Mouse (Mus musculus) liver, embryonic 12.5 days (tissue): ENCODE data around the gene Cd55. TPM values are rescaled to one million over a fixed set of nuclear protein-coding genes. Genes with fewer than 3 reads are reported as not detected.

Experiments used
- ATAC-seq: fragments of 200-750 bp; cut with Nextera tagmentation; 2 replicates; pipeline ENCODE4 v1.8.0; 2017; ENCODE audit warnings: moderate number of reproducible peaks, mild to moderate bottlenecking, moderate library complexity
- H3K27ac ChIP-seq: fragments of 300-500 bp; sonication (generic); 2 replicates; pipeline ENCODE4 v1.5.1; 2016; ENCODE audit warnings: mild to moderate bottlenecking
- H3K27me3 ChIP-seq: fragments of 300-500 bp; sonication (generic); replicated peaks from 2 replicates; pipeline ENCODE4 v1.6.1; 2016; ENCODE audit warnings: mild to moderate bottlenecking, moderate library complexity
- H3K36me3 ChIP-seq: fragments of 300-500 bp; sonication (generic); 2 replicates; pipeline ENCODE4 v1.6.1; 2016; ENCODE audit warnings: mild to moderate bottlenecking, moderate library complexity
- H3K4me1 ChIP-seq: fragments of 300-500 bp; sonication (generic); 2 replicates; pipeline ENCODE4 v1.6.1; 2016
- H3K4me2 ChIP-seq: fragments of 300-500 bp; sonication (generic); 2 replicates; pipeline ENCODE4 v1.6.1; 2016; ENCODE audit warnings: mild to moderate bottlenecking, moderate library complexity
- H3K4me3 ChIP-seq: fragments of 300-500 bp; sonication (generic); 2 replicates; pipeline ENCODE4 v1.5.1; 2016; ENCODE audit warnings: mild to moderate bottlenecking, moderate library complexity
- H3K9ac ChIP-seq: fragments of 300-500 bp; sonication (generic); 2 replicates; pipeline ENCODE4 v1.6.1; 2016; ENCODE audit warnings: mild to moderate bottlenecking, moderate library complexity
- H3K9me3 ChIP-seq: fragments of 300-500 bp; sonication (generic); replicated peaks from 2 replicates; pipeline ENCODE4 v1.6.1; 2016; ENCODE audit warnings: mild to moderate bottlenecking, moderate library complexity
- WGBS: fragments of 180-500 bp; shearing (Covaris S2); methylation state at CpG from one replicate; pipeline ENCODE4 v1.1.7; 2016; ENCODE audit not compliant: insufficient replicate concordance; 5-methylcytosine and 5-hydroxymethylcytosine counted together
- polyA plus RNA-seq: library from polyadenylated mRNA; unstranded; fragments of >200 nt; fragmentation: Nextera tagmentation; extraction: Ambion mirVana; gene quantifications from 2 replicates; pipeline ENCODE4 v1.2.1, GENCODE M21; 2016

Cd55 gene
- 23.7 and 26.2 TPM in 2 replicates for polyA plus RNA-seq

DNA sequence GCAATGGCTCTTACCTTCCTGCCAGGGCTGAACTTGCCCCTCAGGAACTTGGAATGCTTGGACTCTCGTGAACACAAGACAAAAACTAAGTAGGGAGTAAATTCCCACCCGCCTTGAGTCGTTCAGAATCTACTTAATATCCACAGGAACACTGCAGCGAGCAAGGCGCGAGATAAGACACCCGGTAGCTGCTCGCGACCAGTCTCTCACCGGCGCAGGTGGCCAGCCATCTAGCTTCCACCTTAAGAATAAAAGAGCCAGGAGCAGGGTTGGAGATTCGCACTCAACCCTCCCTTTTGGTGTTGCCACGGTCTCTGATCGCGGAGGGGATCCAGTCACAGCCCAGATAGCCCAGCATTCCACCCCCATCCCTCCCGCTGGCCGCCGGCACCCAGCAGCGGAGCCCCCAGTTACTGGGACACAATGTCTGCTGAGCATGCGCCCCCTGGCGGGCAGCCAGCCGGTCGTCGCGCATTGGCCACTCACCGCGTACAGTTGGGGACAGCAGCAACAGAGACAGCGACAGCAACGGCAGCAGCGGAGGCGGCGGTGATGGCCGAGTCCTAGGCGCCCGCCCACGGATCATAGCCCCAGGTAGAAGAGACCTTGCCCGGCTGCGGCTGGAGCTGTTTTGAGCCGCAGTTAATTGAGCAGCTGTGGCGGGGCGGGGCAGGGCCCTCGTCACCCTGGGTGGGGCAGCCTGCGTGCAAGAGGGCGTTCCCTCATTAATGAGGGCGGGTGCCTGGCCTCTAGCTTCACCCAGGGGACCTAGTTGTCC, at the start of gene Cd55:
Gene Cd55 (minus strand): TSS at position 661 of the 778 bp plus-strand sequence.
- peak within 1 kb of the TSS; percentile 86 for H3K27ac ChIP-seq
- peak within 1 kb of the TSS; percentile 69 for H3K4me3 ChIP-seq
- peaks cover 19% of the 10 kb centered on the region for H3K4me1 ChIP-seq
- H3K27me3 ChIP-seq: no peaks in the 10 kb centered on the region
- H3K36me3 ChIP-seq: peaks cover 12% of the 10 kb centered on the region
- peak within 1 kb of the TSS; percentile 76 for H3K4me2 ChIP-seq
- H3K9me3 ChIP-seq: no peaks in the 10 kb centered on the region
- WGBS: under 1% methylated on average over 44 of the region's 45 CpGs
- ATAC-seq: peak; percentile 97
- H3K9ac ChIP-seq: peak within 1 kb of the TSS; percentile 79

DNA sequence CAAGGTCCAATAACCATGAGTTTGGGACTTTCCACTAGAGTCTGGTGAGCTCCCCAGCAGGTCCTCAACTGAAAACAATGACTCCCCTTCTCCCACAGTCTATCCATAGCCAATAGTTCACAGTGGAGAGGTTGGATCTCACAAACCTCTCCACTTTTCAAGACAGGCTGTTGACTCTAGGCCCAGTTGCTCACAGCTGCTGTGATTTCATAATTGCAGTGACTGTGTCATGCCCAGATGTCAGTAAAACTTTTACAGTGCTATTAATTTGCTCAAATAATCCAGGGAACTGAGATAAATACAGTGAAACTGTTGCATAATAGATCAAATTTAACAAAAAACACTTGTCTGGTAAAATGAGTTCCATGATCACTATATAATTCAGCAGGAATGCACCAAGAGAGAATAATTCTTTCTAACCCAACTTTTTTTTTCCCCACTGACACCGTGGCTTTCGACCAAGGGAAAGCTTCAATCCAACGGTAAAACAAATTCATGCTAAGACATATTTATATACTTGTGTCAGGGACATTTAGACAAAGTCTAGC, 49.4 kb upstream of the Cd55 start:
- no peaks in the 10 kb centered on the region for H3K36me3 ChIP-seq
- WGBS: 61% methylated on average over 3 of the region's 3 CpGs
- no peak overlapping the region for H3K4me3 ChIP-seq
- H3K9me3 ChIP-seq: no peaks in the 10 kb centered on the region
- no peak for ATAC-seq
- H3K4me1 ChIP-seq: peaks cover 48% of the 10 kb centered on the region
- no peak overlapping the region for H3K9ac ChIP-seq
- no peaks in the 10 kb centered on the region for H3K27me3 ChIP-seq
- H3K4me2 ChIP-seq: no peak overlapping the region
- H3K27ac ChIP-seq: no peak overlapping the region

DNA sequence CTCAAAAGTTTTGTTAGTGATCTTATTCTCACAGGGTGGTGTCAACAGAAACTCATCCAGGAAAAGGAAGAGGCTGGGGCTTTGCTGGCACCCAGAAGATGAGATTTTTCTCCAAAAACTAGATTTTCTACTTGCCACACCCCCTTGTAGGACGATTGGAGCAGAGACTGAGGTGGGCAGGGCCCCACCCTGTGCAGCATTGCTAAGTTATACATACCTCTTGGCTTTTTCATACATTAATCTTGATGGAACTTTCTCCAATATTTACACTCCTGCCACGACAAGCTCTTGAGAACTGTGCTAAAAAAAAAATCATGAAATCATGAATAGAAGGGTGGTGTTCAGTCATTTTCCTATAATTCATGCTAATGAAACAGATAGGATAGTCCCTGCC, 46.4 kb upstream of the Cd55 start:
- Histone ChIP-seq H3K4me2 (no peak overlapping the region), H3K27me3 (no peaks in the 10 kb centered on the region), H3K36me3 (no peaks in the 10 kb centered on the region), H3K4me1 (peaks cover 30% of the 10 kb centered on the region), H3K9ac (no peak overlapping the region), H3K4me3 (no peak overlapping the region), H3K9me3 (no peaks in the 10 kb centered on the region), H3K27ac (peak overlapping the region; percentile 27; the same call in 1 of the 2 replicates)
- no peak for ATAC-seq
- WGBS: 31% methylated on average over 2 of the region's 2 CpGs

DNA sequence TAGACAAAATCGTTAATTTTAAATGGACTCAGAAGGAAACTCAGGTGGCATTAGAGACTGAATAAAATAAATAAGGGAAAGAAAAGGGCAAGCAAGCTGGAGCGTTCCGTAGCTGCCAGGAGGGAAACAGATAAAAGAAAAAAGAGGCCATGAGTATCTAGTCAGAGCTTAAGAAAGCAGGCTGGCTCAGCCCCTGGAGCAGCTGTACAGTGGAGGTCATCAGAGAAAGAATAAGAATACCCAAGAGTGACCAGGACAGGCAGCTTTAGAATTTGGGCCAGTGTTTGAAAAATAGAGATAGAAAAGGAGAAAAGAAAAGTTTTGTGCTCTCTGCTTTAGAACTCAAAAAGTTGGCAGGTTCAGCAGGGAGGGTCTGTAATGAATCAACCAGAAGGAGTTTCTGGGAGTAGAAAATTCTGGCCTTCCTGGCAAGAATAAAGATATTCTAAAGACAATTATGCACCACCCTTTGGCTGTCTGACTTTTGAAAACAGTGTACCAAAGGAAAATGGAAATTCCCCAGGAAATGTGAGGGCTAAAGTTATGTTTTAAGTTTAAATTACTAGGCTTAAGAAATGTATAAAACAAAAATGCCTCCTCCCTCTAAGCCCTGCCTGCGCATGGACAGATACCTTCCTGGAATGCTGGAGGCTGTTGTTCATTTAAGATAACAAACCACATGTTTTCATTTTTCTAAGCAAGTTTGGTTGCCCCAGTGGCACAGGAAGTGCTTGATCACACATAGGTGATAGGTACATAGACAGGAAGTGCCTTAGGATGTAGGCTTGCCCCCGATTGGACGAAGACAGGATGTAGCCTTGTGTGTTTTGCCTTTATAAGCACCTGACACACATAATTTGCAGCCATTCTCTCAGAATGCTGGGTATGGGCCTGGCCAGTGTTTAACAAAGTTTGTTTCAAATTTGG, 45.7 kb upstream of the Cd55 start:
- 33% methylated on average over 6 of the region's 6 CpGs for whole genome bisulfite sequencing
- no peak overlapping the region for H3K4me3 ChIP-seq
- H3K9me3 ChIP-seq: no peaks in the 10 kb centered on the region
- peaks cover 27% of the 10 kb centered on the region for H3K4me1 ChIP-seq
- no peak overlapping the region for H3K4me2 ChIP-seq
- peak; percentile 86 for ATAC-seq
- H3K36me3 ChIP-seq: no peaks in the 10 kb centered on the region
- H3K27me3 ChIP-seq: no peaks in the 10 kb centered on the region
- H3K27ac ChIP-seq: peak overlapping the region; percentile 27; the same call in 1 of the 2 replicates
- H3K9ac ChIP-seq: no peak overlapping the region

DNA sequence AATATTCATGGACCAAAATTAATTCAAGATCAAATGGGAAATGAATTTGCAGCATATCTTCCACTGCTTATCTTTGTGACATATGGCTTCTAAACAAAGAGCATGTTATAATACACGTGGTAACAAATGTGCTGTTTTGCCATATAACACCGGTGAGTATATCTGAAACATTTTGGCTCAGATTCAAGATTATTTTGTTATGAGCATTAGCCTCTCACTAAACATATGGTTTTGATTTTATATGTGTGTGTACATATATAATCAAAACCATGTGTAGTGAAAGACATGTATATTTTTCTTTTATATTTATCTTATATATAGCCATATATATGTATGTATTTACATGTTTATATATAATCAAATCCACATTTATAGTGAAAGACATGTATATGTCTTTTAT, 44.9 kb upstream of the Cd55 start:
- H3K9me3 ChIP-seq: no peaks in the 10 kb centered on the region
- H3K4me2 ChIP-seq: no peak overlapping the region
- 72% methylated on average over 2 of the region's 2 CpGs for WGBS
- no peak overlapping the region for H3K4me3 ChIP-seq
- H3K27me3 ChIP-seq: no peaks in the 10 kb centered on the region
- H3K4me1 ChIP-seq: peaks cover 25% of the 10 kb centered on the region
- ATAC-seq: no peak
- H3K9ac ChIP-seq: no peak overlapping the region
- no peaks in the 10 kb centered on the region for H3K36me3 ChIP-seq
- H3K27ac ChIP-seq: no peak overlapping the region

- no peak overlapping the region for H3K4me3 ChIP-seq
- no peak overlapping the region for H3K9ac ChIP-seq
- no peak overlapping the region for H3K4me2 ChIP-seq
- H3K9me3 ChIP-seq: no peaks in the 10 kb centered on the region
- no peaks in the 10 kb centered on the region for H3K27me3 ChIP-seq
- H3K4me1 ChIP-seq: no peaks in the 10 kb centered on the region
- 59% methylated on average over 2 of the region's 2 CpGs for WGBS
- H3K36me3 ChIP-seq: no peaks in the 10 kb centered on the region
- H3K27ac ChIP-seq: no peak overlapping the region
- ATAC-seq: no peak
Observed at GRCm38 (mm10) chr1:130499962-130500361, 37.4 kb upstream of the Cd55 start.

- Histone ChIP-seq H3K4me2 (no peak overlapping the region), H3K27me3 (no peaks in the 10 kb centered on the region), H3K9ac (no peak overlapping the region), H3K36me3 (no peaks in the 10 kb centered on the region), H3K27ac (no peak overlapping the region), H3K4me3 (no peak overlapping the region), H3K9me3 (no peaks in the 10 kb centered on the region), H3K4me1 (no peaks in the 10 kb centered on the region)
- no peak for ATAC-seq
Observed at GRCm38 (mm10) chr1:130498331-130498730, 35.8 kb upstream of the Cd55 start.

- H3K4me2 ChIP-seq: no peak overlapping the region
- 0 out of 2 replicates have a peak, but pooled peaks cover 8% of the 10 kb centered on the region for H3K4me1 ChIP-seq
- no peak overlapping the region for H3K27ac ChIP-seq
- no peaks in the 10 kb centered on the region for H3K9me3 ChIP-seq
- 44% methylated on average over 10 of the region's 10 CpGs for WGBS
- H3K4me3 ChIP-seq: no peak overlapping the region
- H3K36me3 ChIP-seq: no peaks in the 10 kb centered on the region
- ATAC-seq: no peak
- H3K9ac ChIP-seq: no peak overlapping the region
- no peaks in the 10 kb centered on the region for H3K27me3 ChIP-seq
Observed at GRCm38 (mm10) chr1:130486816-130487545, 24.4 kb upstream of the Cd55 start.

DNA sequence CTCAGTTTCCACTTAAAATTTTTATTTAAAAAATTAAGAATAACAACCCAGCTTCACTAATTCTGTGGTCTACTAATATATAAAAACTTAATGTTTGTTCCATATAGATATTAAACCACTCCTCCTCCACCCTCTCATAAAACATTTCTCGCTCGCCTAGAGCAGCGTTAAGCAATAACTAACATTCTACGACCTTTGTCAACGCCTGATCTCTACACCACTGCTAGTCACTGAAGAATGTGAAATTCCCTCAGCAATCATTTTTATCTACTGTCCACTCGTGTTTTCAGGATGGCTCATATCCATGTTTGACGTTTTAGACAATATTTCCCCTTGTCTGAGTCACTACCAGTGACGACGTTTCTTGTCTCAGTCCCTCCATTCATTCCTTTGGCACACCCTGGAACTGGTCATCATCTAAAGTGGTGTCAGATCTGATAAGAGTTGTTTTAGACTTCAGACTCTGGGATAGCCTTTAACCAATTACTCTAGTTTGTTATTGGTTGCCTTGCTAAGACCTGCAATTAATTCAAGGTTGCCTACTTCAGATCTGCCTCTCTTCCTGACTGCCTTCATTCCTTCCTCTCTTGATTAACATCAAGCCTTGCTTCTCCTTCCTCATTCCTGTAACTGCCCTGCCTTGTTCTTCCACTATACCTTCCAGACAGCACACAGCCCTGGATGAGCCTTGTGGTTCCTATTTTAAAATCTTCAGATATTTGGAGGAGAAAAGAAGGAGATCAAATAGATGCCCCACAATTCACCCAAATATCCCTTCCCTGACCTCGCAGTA, 23.5 kb upstream of the Cd55 start:
- 63% methylated on average over 10 of the region's 10 CpGs for WGBS
- H3K36me3 ChIP-seq: no peaks in the 10 kb centered on the region
- H3K27ac ChIP-seq: no peak overlapping the region
- H3K4me1 ChIP-seq: 0 out of 2 replicates have a peak, but pooled peaks cover 8% of the 10 kb centered on the region
- H3K9me3 ChIP-seq: no peaks in the 10 kb centered on the region
- ATAC-seq: no peak
- no peaks in the 10 kb centered on the region for H3K27me3 ChIP-seq
- no peak overlapping the region for H3K9ac ChIP-seq
- H3K4me3 ChIP-seq: no peak overlapping the region
- H3K4me2 ChIP-seq: no peak overlapping the region

DNA sequence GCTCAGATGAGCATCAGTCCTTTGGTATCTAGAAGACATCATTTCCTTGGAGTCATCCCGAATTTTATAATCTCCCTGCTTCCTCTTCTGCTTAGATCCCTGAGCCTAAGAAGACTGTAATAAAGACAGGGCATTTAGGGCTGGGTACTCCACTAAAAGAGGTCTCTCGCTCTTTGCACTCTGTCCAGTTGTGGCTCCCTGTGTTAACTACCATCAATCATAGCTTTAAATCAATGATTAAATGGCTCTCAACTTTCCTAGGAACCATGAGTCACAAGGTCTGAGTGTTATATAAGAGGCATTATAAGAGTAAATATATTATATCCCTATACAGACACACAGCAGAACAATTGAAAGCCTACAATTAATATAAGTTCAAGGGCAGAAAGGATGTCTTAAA, 22.8 kb upstream of the Cd55 start:
- Histone ChIP-seq H3K9me3 (no peaks in the 10 kb centered on the region), H3K27ac (no peak overlapping the region), H3K9ac (no peak overlapping the region), H3K4me2 (no peak overlapping the region), H3K36me3 (no peaks in the 10 kb centered on the region), H3K4me1 (0 out of 2 replicates have a peak, but pooled peaks cover 8% of the 10 kb centered on the region), H3K4me3 (no peak overlapping the region), H3K27me3 (no peaks in the 10 kb centered on the region)
- ATAC-seq: no peak
- 59% methylated on average over 2 of the region's 2 CpGs for WGBS

- Histone ChIP-seq H3K27ac (no peak overlapping the region), H3K27me3 (no peaks in the 10 kb centered on the region), H3K9me3 (no peaks in the 10 kb centered on the region), H3K9ac (no peak overlapping the region), H3K4me3 (no peak overlapping the region), H3K4me2 (no peak overlapping the region), H3K36me3 (no peaks in the 10 kb centered on the region), H3K4me1 (no peaks in the 10 kb centered on the region)
- 43% methylated on average over 6 of the region's 6 CpGs for WGBS
- no peak for ATAC-seq
Observed at GRCm38 (mm10) chr1:130474936-130475335, 12.4 kb upstream of the Cd55 start.
